Mouse (Mus musculus): ENCODE measurements around the gene Serpina1e. TPM values are rescaled to one million over a fixed set of nuclear protein-coding genes. Genes with fewer than 3 reads are reported as not detected.

The Serpina1e gene
- 39.1 and 44.7 TPM in 2 replicates for polyA plus RNA-seq (2016; fragmentation: Nextera tagmentation; extraction: Ambion mirVana)

DNA sequence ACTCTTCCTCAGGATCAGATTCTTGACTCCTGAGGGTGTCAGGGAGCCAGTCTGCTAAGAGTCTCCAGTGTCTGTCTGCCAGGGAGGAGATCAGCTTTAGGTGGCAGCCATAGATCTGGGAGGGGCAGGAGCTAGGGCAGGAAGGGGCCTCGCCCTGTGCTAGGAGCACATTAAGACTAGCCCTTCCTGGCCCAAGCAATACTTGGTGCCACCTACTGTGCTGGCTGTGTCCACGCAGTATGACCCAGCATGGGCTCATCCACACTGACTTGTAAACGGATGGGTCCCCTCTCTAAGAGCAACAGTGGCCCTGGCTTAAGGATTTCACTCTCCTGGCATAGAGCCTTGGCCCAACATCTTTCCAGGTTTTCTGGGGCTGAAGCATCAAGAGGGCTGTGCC lies at the start of gene Serpina1e:
Gene Serpina1e (minus strand): TSS at position 178 of the 400 bp plus-strand sequence.
- Histone ChIP-seq H3K4me1 (no peaks in the 10 kb centered on the region), H3K9ac (no peak within 1 kb of the TSS), H3K4me2 (no peak within 1 kb of the TSS), H3K36me3 (no peaks in the 10 kb centered on the region), H3K4me3 (no peak within 1 kb of the TSS), H3K9me3 (replicated peaks) (peaks cover 6% of the 10 kb centered on the region; the same call in 1 of the 2 replicates), H3K27me3 (replicated peaks) (no peaks in the 10 kb centered on the region), H3K27ac (no peak within 1 kb of the TSS)
- 64% methylated on average over 3 of the region's 3 CpGs for WGBS (ENCODE audit: insufficient replicate concordance)
- no peak for ATAC-seq

DNA sequence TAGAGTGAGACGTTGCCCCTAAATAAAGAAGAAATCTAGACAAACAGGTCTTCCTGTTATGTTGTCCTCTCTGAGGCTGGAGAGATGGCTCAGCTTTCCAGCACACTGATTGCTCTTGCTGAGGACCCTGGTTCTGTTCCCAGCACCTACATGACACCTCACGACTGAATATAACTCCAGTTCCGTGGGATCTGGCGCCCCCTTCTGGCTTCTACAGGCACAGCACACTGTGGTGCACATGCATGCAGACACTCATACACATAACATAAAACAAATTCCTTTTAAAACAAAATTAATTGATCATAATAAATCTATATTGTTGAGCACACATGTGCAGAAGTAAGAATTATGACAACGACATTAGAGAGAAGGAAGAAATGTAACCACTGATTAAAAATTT lies 45.9 kb upstream of the Serpina1e start:
- Histone ChIP-seq H3K36me3 (no peaks in the 10 kb centered on the region), H3K4me1 (no peaks in the 10 kb centered on the region), H3K27ac (no peak overlapping the region), H3K4me3 (no peak overlapping the region), H3K9me3 (replicated peaks) (no peaks in the 10 kb centered on the region; the same call in 1 of the 2 replicates), H3K27me3 (replicated peaks) (no peaks in the 10 kb centered on the region), H3K4me2 (no peak overlapping the region), H3K9ac (no peak overlapping the region)
- WGBS (ENCODE audit: insufficient replicate concordance) = 66% methylated on average over 5 of the region's 5 CpGs
- ATAC-seq = no peak

GRCm38 (mm10) chr12:104003238-104003612 lies 44.5 kb upstream of the Serpina1e start:
- Histone ChIP-seq H3K36me3 (no peaks in the 10 kb centered on the region), H3K4me2 (no peak overlapping the region), H3K27me3 (replicated peaks) (no peaks in the 10 kb centered on the region), H3K27ac (no peak overlapping the region), H3K4me3 (no peak overlapping the region), H3K9me3 (replicated peaks) (no peaks in the 10 kb centered on the region; the same call in 1 of the 2 replicates), H3K4me1 (no peaks in the 10 kb centered on the region), H3K9ac (no peak overlapping the region)
- no peak for ATAC-seq
- WGBS (ENCODE audit: insufficient replicate concordance) = 28% methylated on average over 4 of the region's 4 CpGs

- 60% methylated on average over 10 of the region's 10 CpGs for WGBS (ENCODE audit: insufficient replicate concordance)
- Histone ChIP-seq H3K4me3 (no peak overlapping the region), H3K9ac (no peak overlapping the region), H3K36me3 (no peaks in the 10 kb centered on the region), H3K4me2 (no peak overlapping the region), H3K4me1 (no peaks in the 10 kb centered on the region), H3K27ac (no peak overlapping the region), H3K27me3 (replicated peaks) (no peaks in the 10 kb centered on the region), H3K9me3 (replicated peaks) (no peaks in the 10 kb centered on the region; the same call in 1 of the 2 replicates)
- no peak for ATAC-seq
Measured at GRCm38 (mm10) chr12:104002569-104003237, 43.9 kb upstream of the Serpina1e start.

GRCm38 (mm10) chr12:104000594-104000993 lies 41.8 kb upstream of the Serpina1e start:
- 61% methylated on average over 3 of the region's 3 CpGs for WGBS (ENCODE audit: insufficient replicate concordance)
- no peak overlapping the region for H3K4me3 ChIP-seq
- H3K4me1 ChIP-seq = no peaks in the 10 kb centered on the region
- H3K9me3 ChIP-seq (replicated peaks) = no peaks in the 10 kb centered on the region; the same call in 1 of the 2 replicates
- H3K4me2 ChIP-seq = no peak overlapping the region
- no peak overlapping the region for H3K27ac ChIP-seq
- H3K27me3 ChIP-seq (replicated peaks) = no peaks in the 10 kb centered on the region
- ATAC-seq = no peak
- H3K36me3 ChIP-seq = no peaks in the 10 kb centered on the region
- H3K9ac ChIP-seq = no peak overlapping the region

GRCm38 (mm10) chr12:103999611-104000010 lies 40.8 kb upstream of the Serpina1e start:
- Histone ChIP-seq H3K27me3 (replicated peaks) (no peaks in the 10 kb centered on the region), H3K4me2 (no peak overlapping the region), H3K36me3 (no peaks in the 10 kb centered on the region), H3K4me3 (no peak overlapping the region), H3K9ac (no peak overlapping the region), H3K4me1 (no peaks in the 10 kb centered on the region), H3K27ac (no peak overlapping the region), H3K9me3 (replicated peaks) (no peaks in the 10 kb centered on the region; the same call in 1 of the 2 replicates)
- ATAC-seq = no peak
- 78% methylated on average over 8 of the region's 8 CpGs for whole genome bisulfite sequencing (ENCODE audit: insufficient replicate concordance)

- H3K9ac ChIP-seq = no peak overlapping the region
- 58% methylated on average over 2 of the region's 2 CpGs for WGBS (ENCODE audit: insufficient replicate concordance)
- no peaks in the 10 kb centered on the region for H3K9me3 ChIP-seq (replicated peaks)
- no peak overlapping the region for H3K4me3 ChIP-seq
- H3K27me3 ChIP-seq (replicated peaks) = no peaks in the 10 kb centered on the region
- no peak for ATAC-seq
- H3K27ac ChIP-seq = no peak overlapping the region
- H3K4me2 ChIP-seq = no peak overlapping the region
- no peaks in the 10 kb centered on the region for H3K4me1 ChIP-seq
- no peaks in the 10 kb centered on the region for H3K36me3 ChIP-seq
Measured at GRCm38 (mm10) chr12:103996513-103996912, 37.7 kb upstream of the Serpina1e start.

GRCm38 (mm10) chr12:103995292-103996072 lies 36.7 kb upstream of the Serpina1e start:
- H3K4me2 ChIP-seq = no peak overlapping the region
- no peaks in the 10 kb centered on the region for H3K4me1 ChIP-seq
- no peak overlapping the region for H3K27ac ChIP-seq
- no peak overlapping the region for H3K4me3 ChIP-seq
- ATAC-seq = no peak
- WGBS (ENCODE audit: insufficient replicate concordance) = 25% methylated on average over 5 of the region's 5 CpGs
- no peak overlapping the region for H3K9ac ChIP-seq
- H3K27me3 ChIP-seq (replicated peaks) = no peaks in the 10 kb centered on the region
- H3K9me3 ChIP-seq (replicated peaks) = no peaks in the 10 kb centered on the region
- H3K36me3 ChIP-seq = no peaks in the 10 kb centered on the region

- H3K9me3 ChIP-seq (replicated peaks) = no peaks in the 10 kb centered on the region
- H3K36me3 ChIP-seq = no peaks in the 10 kb centered on the region
- no peaks in the 10 kb centered on the region for H3K27me3 ChIP-seq (replicated peaks)
- no peak overlapping the region for H3K9ac ChIP-seq
- H3K4me2 ChIP-seq = no peak overlapping the region
- WGBS (ENCODE audit: insufficient replicate concordance) = 39% methylated on average over 7 of the region's 7 CpGs
- ATAC-seq = no peak
- H3K4me1 ChIP-seq = no peaks in the 10 kb centered on the region; the same call in 1 of the 2 replicates
- no peak overlapping the region for H3K27ac ChIP-seq
- H3K4me3 ChIP-seq = no peak overlapping the region
Measured at GRCm38 (mm10) chr12:103992945-103993344, 34.2 kb upstream of the Serpina1e start.

GRCm38 (mm10) chr12:103989857-103990256 lies 31.1 kb upstream of the Serpina1e start, which contains the start of gene Serpina11:
Gene Serpina11, minus strand, starts transcription at chr12:103989957.
- no peak for ATAC-seq
- H3K36me3 ChIP-seq = no peaks in the 10 kb centered on the region
- H3K27ac ChIP-seq = peak within 1 kb of the TSS; percentile 69
- no peaks in the 10 kb centered on the region; the same call in 1 of the 2 replicates for H3K4me1 ChIP-seq
- no peaks in the 10 kb centered on the region for H3K9me3 ChIP-seq (replicated peaks)
- no peak within 1 kb of the TSS for H3K9ac ChIP-seq
- H3K4me2 ChIP-seq = no peak within 1 kb of the TSS
- no peaks in the 10 kb centered on the region for H3K27me3 ChIP-seq (replicated peaks)
- 60% methylated on average over 6 of the region's 6 CpGs for WGBS (ENCODE audit: insufficient replicate concordance)
- no peak within 1 kb of the TSS for H3K4me3 ChIP-seq

DNA sequence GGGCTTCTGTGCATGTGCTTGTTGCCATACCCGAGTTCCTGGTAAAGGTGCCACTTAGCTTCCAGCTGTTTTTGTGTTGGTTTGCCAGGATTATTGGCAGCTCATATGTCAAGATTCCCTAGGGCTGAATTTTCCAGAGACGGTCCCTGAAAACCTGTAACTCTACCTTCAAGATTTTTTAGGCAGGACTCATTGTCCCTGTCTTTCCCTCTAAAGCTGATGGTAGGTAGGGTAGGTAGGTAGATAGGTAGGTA lies 30.7 kb upstream of the Serpina1e start:
- Histone ChIP-seq H3K4me2 (no peak overlapping the region), H3K27me3 (replicated peaks) (no peaks in the 10 kb centered on the region), H3K4me1 (no peaks in the 10 kb centered on the region; the same call in 1 of the 2 replicates), H3K36me3 (no peaks in the 10 kb centered on the region), H3K27ac (peak overlapping the region; percentile 69; the same call in 1 of the 2 replicates), H3K4me3 (no peak overlapping the region), H3K9me3 (replicated peaks) (no peaks in the 10 kb centered on the region), H3K9ac (no peak overlapping the region)
- ATAC-seq = no peak
- WGBS (ENCODE audit: insufficient replicate concordance) = 61% methylated on average over 2 of the region's 2 CpGs

- Histone ChIP-seq H3K4me1 (no peaks in the 10 kb centered on the region; the same call in 1 of the 2 replicates), H3K36me3 (no peaks in the 10 kb centered on the region), H3K27ac (peak overlapping the region; percentile 69), H3K27me3 (replicated peaks) (no peaks in the 10 kb centered on the region), H3K4me2 (no peak overlapping the region), H3K9me3 (replicated peaks) (no peaks in the 10 kb centered on the region), H3K9ac (no peak overlapping the region), H3K4me3 (no peak overlapping the region)
- WGBS (ENCODE audit: insufficient replicate concordance) = 41% methylated on average over 14 of the region's 14 CpGs
- ATAC-seq = peak; percentile 66
Measured at GRCm38 (mm10) chr12:103988754-103989513, 30.2 kb upstream of the Serpina1e start.

Data from liver, embryonic 12.5 days (tissue).